8 mouse cellular contexts compared by ENCODE assay signal in genomic region chr1:160791381-160792155, GRCm38 (mm10). TPM values are rescaled to one million over a fixed set of nuclear protein-coding genes. Genes with fewer than 3 reads are reported as not detected.
DNase-seq lines count a peak whose midpoint lies in the region; ATAC-seq lines count a peak whose summit lies in the region.

No protein-coding gene starts in this region.

- WGBS in hindbrain, embryonic 11.5 days = 11% methylated on average over 20 of the region's 20 CpGs
- 9% methylated on average over 15 of the region's 20 CpGs for whole genome bisulfite sequencing in macrophage (ENCODE audit: missing documents)
- 5% methylated on average over 20 of the region's 20 CpGs for WGBS in stomach, embryonic 15.5 days

- peak overlapping the region; percentile 96 for H3K4me2 ChIP-seq in hindbrain, embryonic 11.5 days (replicated peaks; ENCODE audit: low read depth, low read length)
- peak overlapping the region; percentile 92 for H3K4me2 ChIP-seq in stomach, embryonic 15.5 days

- no peaks in the 10 kb centered on the region for H3K4me1 ChIP-seq in hindbrain, embryonic 11.5 days (replicated peaks; ENCODE audit: control insufficient read depth, insufficient read depth, low read length)
- H3K4me1 ChIP-seq in stomach, embryonic 15.5 days = no peaks in the 10 kb centered on the region

- H3K9me3 ChIP-seq in hindbrain, embryonic 11.5 days (ENCODE audit: control insufficient read depth, low read length) = no peaks in the 10 kb centered on the region
- H3K9me3 ChIP-seq in stomach, embryonic 15.5 days = no peaks in the 10 kb centered on the region

- no peak overlapping the region for H3K27ac ChIP-seq in hindbrain, embryonic 11.5 days (ENCODE audit: low read depth, low read length)
- no peak overlapping the region for H3K27ac ChIP-seq in macrophage
- H3K27ac ChIP-seq in stomach, embryonic 15.5 days = 0 out of 2 replicates have a peak overlapping the region, but pooled peaks have one; percentile 70

- H3K4me3 ChIP-seq in hindbrain, embryonic 11.5 days (ENCODE audit: low read depth, low read length) = peak overlapping the region; percentile 90
- H3K4me3 ChIP-seq in macrophage (ENCODE audit: inconsistent target) = peak overlapping the region; percentile 55
- peak overlapping the region; percentile 97 for H3K4me3 ChIP-seq in stomach, embryonic 15.5 days (replicated peaks)

- peak; percentile 4 for ATAC-seq in CD4-positive, CD25-positive, alpha-beta regulatory T cell, adult 4 months
- ATAC-seq in erythroblast, adult 5-6 weeks (replicated peaks; ENCODE audit: low FRiP score, poor library complexity, severe bottlenecking) = peak; percentile 59
- peak; percentile 43 for ATAC-seq in hindbrain, embryonic 11.5 days (ENCODE audit: low FRiP score)
- no peak for ATAC-seq in stomach, embryonic 15.5 days (ENCODE audit: insufficient read depth, low FRiP score, low read depth)

- no peaks in the 10 kb centered on the region for H3K36me3 ChIP-seq in hindbrain, embryonic 11.5 days (ENCODE audit: control insufficient read depth, insufficient read depth, low read length)
- H3K36me3 ChIP-seq in macrophage (ENCODE audit: inconsistent target) = no peaks in the 10 kb centered on the region
- no peaks in the 10 kb centered on the region for H3K36me3 ChIP-seq in stomach, embryonic 15.5 days

- DNase-seq in heart, adult 8-10 months (ENCODE audit: low spot score) = peak; percentile 16
- no peak for DNase-seq in heart, adult 9 months (ENCODE audit: low spot score in 2 of 2)
- DNase-seq in hindbrain, embryonic 11.5 days (ENCODE audit: low spot score) = no peak
- no peak for DNase-seq in spleen, postnatal 4 days (ENCODE audit: low spot score in 2 of 2)

- no peaks in the 10 kb centered on the region for H3K27me3 ChIP-seq in hindbrain, embryonic 11.5 days (ENCODE audit: control insufficient read depth, insufficient read depth, low read length)
- no peaks in the 10 kb centered on the region for H3K27me3 ChIP-seq in stomach, embryonic 15.5 days (replicated peaks)

- peak overlapping the region; percentile 84; the same call in 1 of the 2 replicates for H3K9ac ChIP-seq in hindbrain, embryonic 11.5 days (ENCODE audit: low read depth, low read length)
- H3K9ac ChIP-seq in stomach, embryonic 15.5 days = peak overlapping the region; percentile 62; the same call in 1 of the 2 replicates

- H3K79me2 ChIP-seq in macrophage (ENCODE audit: inconsistent target) = no peaks in the 10 kb centered on the region

RNA-seq across cellular contexts. Expression of gene Rabgap1l, which starts 1.4 kb away (rescaled TPM):
- 10 to 100 TPM; 61.7 to 86.7 (median 68.5) TPM for total RNA-seq in heart, adult 8-10 months (2022)
- 100 to 1,000 TPM; 268 to 348 TPM for polyA plus RNA-seq in CD4-positive, CD25-positive, alpha-beta regulatory T cell, adult 4 months (2017; shearing (Covaris generic))
- 82.3 and 161 TPM in 2 replicates for total RNA-seq in erythroblast, adult 5-6 weeks (2015; ENCODE audit: low replicate concordance)
- 105 and 110 TPM in 2 replicates for total RNA-seq in erythroblast, adult 5-6 weeks (2017; ENCODE audit: low replicate concordance)
- 15.8 and 20.0 TPM in 2 replicates for polyA plus RNA-seq in hindbrain, embryonic 11.5 days (2014; fragmentation: Nextera tagmentation; extraction: Ambion mirVana)
- 100 to 1,000 TPM in 9 of 26 experiments, 10 to 100 TPM in 17; 31.2 to 148 (median 77.4) TPM for total RNA-seq in macrophage (2018; cell fraction: chromatin; rRNA removed)
- total RNA-seq in macrophage (2018; cell fraction: cytosol; rRNA removed) = 10 to 100 TPM in 23 of 26 experiments, 1 to 10 TPM in 3; 8.2 to 22.2 (median 13.8) TPM
- 10 to 100 TPM; 14.4 to 95.7 (median 43.8) TPM for total RNA-seq in macrophage (2018; cell fraction: nucleus; rRNA removed)
- polyA plus RNA-seq in macrophage (2018) = 8.1 to 25.4 TPM (median 15.0 TPM) in 3 replicates
- 23.8 and 24.0 TPM in 2 replicates for polyA plus RNA-seq in stomach, embryonic 15.5 days (2015; fragmentation: Nextera tagmentation; extraction: Ambion mirVana)

Comparison
In these comparisons a context has a peak if more than half of its experiments do, and no peak if none do; other contexts are left out.
1. RNA of gene Rabgap1l, which starts 1.4 kb away (polyA plus RNA-seq): 268 to 348 TPM in CD4-positive, CD25-positive, alpha-beta regulatory T cell, adult 4 months; 8.1 to 25.4 TPM in macrophage, 23.8 to 24.0 TPM in stomach, embryonic 15.5 days and 15.8 to 20.0 TPM in hindbrain, embryonic 11.5 days; every median in the first group is over 10 times any median in the second.
2. Peak in every context shown above with its lines, with median percentiles within 50 percentile points of each other: H3K4me3 ChIP-seq.